8 mouse cellular contexts compared by ENCODE assay signal in genomic region chr7:16272681-16273080, GRCm38 (mm10). TPM values are rescaled to one million over a fixed set of nuclear protein-coding genes. Genes with fewer than 3 reads are reported as not detected.
DNase-seq lines count a peak whose midpoint lies in the region; ATAC-seq lines count a peak whose summit lies in the region.

No protein-coding gene starts in this region.

- H3K4me2 ChIP-seq in forebrain, embryonic 12.5 days = peak overlapping the region; percentile 97
- peak overlapping the region; percentile 86 for H3K4me2 ChIP-seq in neural tube, embryonic 15.5 days

- peak overlapping the region; percentile 71 for H3K4me3 ChIP-seq in forebrain, embryonic 12.5 days (replicated peaks)
- peak overlapping the region; percentile 86 for H3K4me3 ChIP-seq in neural tube, embryonic 15.5 days (replicated peaks)

- ATAC-seq in forebrain, embryonic 12.5 days (ENCODE audit: low FRiP score) = peak; percentile 72
- peak; percentile 81 for ATAC-seq in neural tube, embryonic 15.5 days (ENCODE audit: low FRiP score)

- WGBS in forebrain, embryonic 12.5 days = under 1% methylated on average over 46 of the region's 46 CpGs
- under 1% methylated on average over 41 of the region's 46 CpGs for WGBS in neural tube, embryonic 15.5 days

- peaks cover 27% of the 10 kb centered on the region for H3K36me3 ChIP-seq in forebrain, embryonic 12.5 days (replicated peaks)
- H3K36me3 ChIP-seq in neural tube, embryonic 15.5 days = peaks cover 28% of the 10 kb centered on the region

- peaks cover 25% of the 10 kb centered on the region for H3K4me1 ChIP-seq in forebrain, embryonic 12.5 days
- H3K4me1 ChIP-seq in neural tube, embryonic 15.5 days = peaks cover 46% of the 10 kb centered on the region

- peak; percentile 48 for DNase-seq in ES-CJ7 (ENCODE audit: low read depth, low spot score)
- DNase-seq in c-Kit-positive CD71-positive TER-119-positive erythroid progenitor cells, embryonic 14.5 days (ENCODE audit: low spot score) = peak; percentile 79
- peak; percentile 58 to 66 for DNase-seq in heart, postnatal 36 days
- DNase-seq in layer of hippocampus, adult 18-20 months (ENCODE audit: low spot score in 2 of 2) = peak; percentile 57 to 68
- peak; percentile 71 to 74 for DNase-seq in lung, adult 18-20 months
- peak; percentile 68 for DNase-seq in testis, postnatal 14 days (ENCODE audit: low spot score)

- intact Hi-C loops in heart, postnatal 36 days (cut with DNase I) = no loop called here

- no peaks in the 10 kb centered on the region for H3K9me3 ChIP-seq in forebrain, embryonic 12.5 days
- no peaks in the 10 kb centered on the region for H3K9me3 ChIP-seq in neural tube, embryonic 15.5 days (replicated peaks)

- peak overlapping the region; percentile 92 for H3K27ac ChIP-seq in forebrain, embryonic 12.5 days
- peak overlapping the region; percentile 97 for H3K27ac ChIP-seq in neural tube, embryonic 15.5 days (replicated peaks)

- H3K27me3 ChIP-seq in forebrain, embryonic 12.5 days = peaks cover 19% of the 10 kb centered on the region; the same call in 1 of the 2 replicates
- H3K27me3 ChIP-seq in neural tube, embryonic 15.5 days (replicated peaks) = no peaks in the 10 kb centered on the region

- H3K9ac ChIP-seq in forebrain, embryonic 12.5 days = peak overlapping the region; percentile 84
- peak overlapping the region; percentile 83 for H3K9ac ChIP-seq in neural tube, embryonic 15.5 days (replicated peaks)

RNA-seq across cellular contexts. Expression of gene Inafm1, which starts 0.7 kb away (rescaled TPM):
- 13.4 and 14.5 TPM in 2 replicates for polyA plus RNA-seq in forebrain, embryonic 12.5 days (2016; fragmentation: Nextera tagmentation; extraction: Ambion mirVana)
- total RNA-seq in heart, postnatal 36 days (2021) = 10 to 100 TPM; 17.0 to 17.8 TPM
- total RNA-seq in layer of hippocampus, adult 18-20 months (2021) = 10 to 100 TPM; 31.9 to 34.8 TPM
- 56.4 and 66.4 TPM in 2 replicates for polyA plus RNA-seq in neural tube, embryonic 15.5 days (2015; fragmentation: Nextera tagmentation; extraction: Ambion mirVana)

RNA-seq across cellular contexts. Expression of gene C5ar1, which starts 13.3 kb away (rescaled TPM):
- 0.70 and 0.73 TPM in 2 replicates for polyA plus RNA-seq in forebrain, embryonic 12.5 days (2016; fragmentation: Nextera tagmentation; extraction: Ambion mirVana)
- total RNA-seq in heart, postnatal 36 days (2021) = 1 to 10 TPM; 6.4 to 7.8 TPM
- 1 to 10 TPM; 1.2 to 1.6 TPM for total RNA-seq in layer of hippocampus, adult 18-20 months (2021)
- polyA plus RNA-seq in neural tube, embryonic 15.5 days (2015; fragmentation: Nextera tagmentation; extraction: Ambion mirVana) = 1.7 and 2.7 TPM in 2 replicates

RNA-seq across cellular contexts. Expression of gene Ccdc9, which starts 13.9 kb away (rescaled TPM):
- polyA plus RNA-seq in forebrain, embryonic 12.5 days (2016; fragmentation: Nextera tagmentation; extraction: Ambion mirVana) = 42.3 and 44.6 TPM in 2 replicates
- total RNA-seq in heart, postnatal 36 days (2021) = 10 to 100 TPM; 34.6 to 36.9 TPM
- 10 to 100 TPM; 72.4 to 80.2 TPM for total RNA-seq in layer of hippocampus, adult 18-20 months (2021)
- 23.3 and 24.5 TPM in 2 replicates for polyA plus RNA-seq in neural tube, embryonic 15.5 days (2015; fragmentation: Nextera tagmentation; extraction: Ambion mirVana)

RNA-seq across cellular contexts. Expression of gene C5ar2, which starts 28.7 kb away (rescaled TPM):
- polyA plus RNA-seq in forebrain, embryonic 12.5 days (2016; fragmentation: Nextera tagmentation; extraction: Ambion mirVana) = not detected in 2 replicates
- 1 to 10 TPM; 1.2 to 1.7 TPM for total RNA-seq in heart, postnatal 36 days (2021)
- under 1 TPM; 0.56 to 0.67 TPM for total RNA-seq in layer of hippocampus, adult 18-20 months (2021)
- 0.10 and 0.22 TPM in 2 replicates for polyA plus RNA-seq in neural tube, embryonic 15.5 days (2015; fragmentation: Nextera tagmentation; extraction: Ambion mirVana)

RNA-seq across cellular contexts. Expression of gene Bbc3, which starts 35.5 kb away (rescaled TPM):
- polyA plus RNA-seq in forebrain, embryonic 12.5 days (2016; fragmentation: Nextera tagmentation; extraction: Ambion mirVana) = 12.8 and 14.6 TPM in 2 replicates
- total RNA-seq in heart, postnatal 36 days (2021) = 1 to 10 TPM; 3.1 to 5.0 TPM
- total RNA-seq in layer of hippocampus, adult 18-20 months (2021) = 10 to 100 TPM in 1 of 2 experiments, 1 to 10 TPM in 1; 8.2 to 12.4 TPM
- 25.4 and 27.5 TPM in 2 replicates for polyA plus RNA-seq in neural tube, embryonic 15.5 days (2015; fragmentation: Nextera tagmentation; extraction: Ambion mirVana)

Comparison
In these comparisons a context has a peak if more than half of its experiments do, and no peak if none do; other contexts are left out.
1. Peak in every context shown above with its lines: DNase-seq, ATAC-seq, H3K4me3 ChIP-seq and H3K27ac ChIP-seq.